Mouse (Mus musculus): ENCODE data around the gene Nfkbib.

The Nfkbib gene

DNA sequence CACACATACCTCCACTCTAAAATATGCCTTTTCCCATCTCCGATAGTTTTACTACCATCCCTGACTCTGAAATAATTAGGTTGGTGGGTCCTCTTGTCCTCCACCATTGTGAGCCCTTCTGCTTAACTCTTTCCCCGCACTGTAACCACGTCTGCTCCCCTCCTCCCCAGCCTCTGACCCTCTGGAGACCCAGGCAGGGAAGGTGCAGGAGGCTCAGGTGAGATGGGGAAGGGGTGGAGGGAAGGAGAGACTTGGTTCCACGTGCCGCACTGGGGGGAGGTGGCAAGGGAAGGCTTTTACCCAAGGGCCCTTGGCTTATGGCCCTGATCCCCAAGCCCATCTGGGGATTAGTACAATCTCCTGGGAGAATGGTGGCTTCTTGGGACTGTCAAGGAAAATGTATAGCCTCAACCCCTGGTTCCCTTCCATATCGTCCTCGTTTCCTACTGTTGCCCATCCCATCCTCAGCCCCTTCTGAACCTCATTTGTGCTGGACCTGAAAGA is at the start of gene Nfkbib:
Nfkbib (minus strand) TSS at position 51 of the 504 bp plus-strand sequence.
- DNase-seq (ENCODE audit: extremely low spot score): no peak

GRCm38 (mm10) chr7:28816920-28817319 is 49.6 kb upstream of the Nfkbib start:
- DNase-seq (ENCODE audit: extremely low spot score): no peak

DNA sequence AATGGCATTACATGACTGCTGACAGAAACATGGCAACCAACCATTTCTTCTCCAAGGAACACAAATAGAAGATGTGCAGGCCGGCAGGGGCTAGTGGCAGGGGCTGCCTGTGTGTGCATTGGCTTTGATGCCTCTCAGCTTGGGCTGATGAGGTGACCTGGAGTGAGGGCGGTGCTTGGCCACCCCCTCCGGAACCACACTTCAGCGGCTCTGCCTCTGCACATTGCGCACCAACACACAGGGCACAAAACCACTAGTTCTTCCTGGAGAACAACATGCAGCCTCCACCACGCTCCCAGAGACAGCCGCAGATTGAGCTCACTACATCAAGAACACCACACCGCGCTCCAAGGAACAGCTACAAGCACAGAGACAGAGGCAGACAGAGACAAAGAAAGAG is 48.9 kb upstream of the Nfkbib start:
- DNase-seq (ENCODE audit: extremely low spot score): no peak

DNA sequence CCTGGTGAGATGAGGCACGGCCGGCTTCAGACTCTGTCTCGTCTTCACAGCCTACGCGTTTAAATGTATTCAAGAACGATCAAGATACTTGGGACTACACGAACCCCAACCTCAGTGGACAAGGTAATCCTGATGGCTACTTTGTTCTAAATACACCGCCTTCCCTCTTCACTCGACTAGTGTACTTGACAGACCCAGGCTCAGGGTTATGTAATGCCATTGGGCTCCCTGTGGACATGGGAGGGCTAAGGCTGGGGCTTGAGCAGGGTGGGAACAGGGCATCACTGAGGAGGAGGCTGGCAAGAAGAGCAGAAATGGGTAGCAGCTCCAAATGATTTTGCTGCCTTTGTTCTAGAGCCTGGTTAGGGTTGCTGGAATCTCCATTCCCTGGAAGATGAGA is 47.9 kb upstream of the Nfkbib start:
- DNase-seq (ENCODE audit: extremely low spot score): no peak

DNA sequence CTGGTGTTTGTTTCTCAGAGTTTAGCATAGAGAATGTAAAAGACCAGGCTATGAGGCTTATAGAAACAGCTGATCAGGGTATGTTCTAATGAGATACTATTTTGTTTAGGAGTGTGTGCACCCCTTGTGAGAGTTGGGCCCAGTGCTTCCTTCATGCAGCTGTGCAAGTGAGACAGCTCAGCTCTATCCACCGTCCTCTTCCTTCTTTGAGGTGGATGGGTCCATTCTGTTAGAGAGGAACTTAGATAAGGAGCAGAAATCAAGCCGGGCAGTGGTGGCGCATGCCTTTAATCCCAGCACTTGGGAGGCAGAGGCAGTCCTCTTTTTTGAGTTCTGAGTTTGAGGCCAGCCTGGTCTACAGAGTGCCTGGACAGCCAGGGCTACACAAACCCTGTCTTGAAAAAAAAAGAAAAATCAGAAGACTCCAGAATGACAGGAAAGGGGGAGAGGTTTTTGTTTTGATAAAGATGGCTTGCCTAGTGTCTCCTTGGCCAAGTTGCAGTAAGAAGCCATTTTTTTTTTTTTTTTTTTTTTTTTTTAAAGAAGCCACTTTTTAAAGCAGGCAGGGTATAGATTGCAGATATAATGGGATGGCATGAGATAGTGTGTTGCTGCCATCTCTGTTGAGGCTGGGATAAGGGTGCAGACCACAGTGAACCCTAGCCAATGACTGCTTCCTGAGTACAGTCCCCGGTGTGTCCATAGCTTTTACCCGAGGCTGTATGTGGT is 47.2 kb upstream of the Nfkbib start:
- DNase-seq (ENCODE audit: extremely low spot score): no peak

- DNase-seq (ENCODE audit: extremely low spot score): no peak
Observed at GRCm38 (mm10) chr7:28812949-28813348, 45.6 kb upstream of the Nfkbib start.

- no peak for DNase-seq (ENCODE audit: extremely low spot score)
Observed at GRCm38 (mm10) chr7:28812436-28812835, 45.1 kb upstream of the Nfkbib start.

DNA sequence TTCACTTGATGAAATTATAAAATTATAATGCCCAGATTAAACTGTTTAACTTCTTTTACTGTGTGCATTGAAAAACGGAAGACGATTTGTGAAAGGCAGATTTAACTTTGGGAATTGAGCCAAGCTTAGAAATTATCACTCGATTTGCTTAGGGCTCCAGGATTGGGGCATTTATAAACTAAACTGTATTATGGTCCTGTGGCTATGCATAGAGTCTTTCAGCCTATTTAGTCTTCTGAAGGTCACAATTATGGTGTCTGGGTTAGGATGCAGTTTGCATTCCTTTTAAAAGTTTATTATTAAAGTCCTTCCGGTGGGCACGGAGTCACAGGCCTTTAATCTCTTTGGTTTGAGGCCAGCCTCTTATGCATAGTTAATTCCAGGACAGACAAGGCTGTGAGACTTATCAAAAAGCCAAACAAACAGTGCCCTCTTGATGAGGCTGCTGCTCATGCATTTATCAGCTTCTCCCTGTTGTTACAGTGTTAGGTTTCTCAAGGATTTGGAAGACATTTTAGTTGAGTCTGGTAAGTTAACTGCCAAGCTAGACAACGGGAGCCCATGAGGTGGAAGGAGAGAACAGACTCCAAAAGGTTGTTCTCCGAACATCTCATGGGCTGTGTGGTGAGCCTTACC is 44.4 kb upstream of the Nfkbib start:
- no peak for DNase-seq (ENCODE audit: extremely low spot score)

DNA sequence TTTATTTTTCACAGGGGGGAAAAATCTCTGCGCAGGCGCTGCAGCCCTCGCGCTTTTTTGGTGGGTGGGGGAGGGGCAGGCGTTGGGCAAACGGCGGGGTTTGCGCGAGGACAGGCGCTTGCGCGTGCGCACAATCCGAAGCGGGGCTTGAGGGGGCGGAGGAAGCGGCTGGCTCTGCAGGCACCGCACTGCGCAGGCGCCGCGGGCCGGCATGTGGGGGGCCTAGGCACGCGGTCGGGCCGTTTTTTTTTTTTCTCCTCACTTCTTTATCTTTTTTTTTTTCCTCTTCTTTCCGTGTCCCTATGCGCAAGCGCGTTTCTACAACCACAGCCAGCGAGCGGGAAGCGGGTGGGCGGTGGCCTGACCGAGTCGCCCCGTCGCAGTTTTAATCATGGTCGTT is 43.9 kb upstream of the Nfkbib start:
- peak; percentile 93 for DNase-seq (ENCODE audit: extremely low spot score)

- DNase-seq (ENCODE audit: extremely low spot score): peak; percentile 99
Observed at GRCm38 (mm10) chr7:28810107-28811066, 43.1 kb upstream of the Nfkbib start.

GRCm38 (mm10) chr7:28809401-28810089 is 42.2 kb upstream of the Nfkbib start:
- peak; percentile 83 for DNase-seq (ENCODE audit: extremely low spot score)

DNA sequence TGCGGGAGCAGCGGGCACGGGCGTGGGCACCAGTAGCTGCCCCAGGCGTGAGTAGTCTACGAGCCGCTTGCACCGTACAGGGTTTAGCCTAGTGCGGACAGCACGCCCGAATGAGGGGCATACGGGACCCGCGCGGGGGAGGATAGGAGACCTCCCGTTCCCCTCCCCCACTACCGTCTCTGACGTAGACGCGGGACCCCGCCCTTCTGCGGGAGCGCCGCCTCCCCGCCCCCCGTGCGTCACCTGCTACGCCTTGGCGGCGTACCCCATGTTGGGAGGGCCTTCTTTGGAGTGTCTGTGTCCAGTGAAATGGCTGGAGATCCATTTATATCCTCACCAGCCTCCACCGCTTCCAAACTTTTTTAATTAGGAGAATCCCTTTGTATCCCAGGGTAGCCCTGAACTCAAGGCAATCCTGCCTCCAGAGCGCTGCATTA is 41.7 kb upstream of the Nfkbib start:
- peak; percentile 96 for DNase-seq (ENCODE audit: extremely low spot score)

DNA sequence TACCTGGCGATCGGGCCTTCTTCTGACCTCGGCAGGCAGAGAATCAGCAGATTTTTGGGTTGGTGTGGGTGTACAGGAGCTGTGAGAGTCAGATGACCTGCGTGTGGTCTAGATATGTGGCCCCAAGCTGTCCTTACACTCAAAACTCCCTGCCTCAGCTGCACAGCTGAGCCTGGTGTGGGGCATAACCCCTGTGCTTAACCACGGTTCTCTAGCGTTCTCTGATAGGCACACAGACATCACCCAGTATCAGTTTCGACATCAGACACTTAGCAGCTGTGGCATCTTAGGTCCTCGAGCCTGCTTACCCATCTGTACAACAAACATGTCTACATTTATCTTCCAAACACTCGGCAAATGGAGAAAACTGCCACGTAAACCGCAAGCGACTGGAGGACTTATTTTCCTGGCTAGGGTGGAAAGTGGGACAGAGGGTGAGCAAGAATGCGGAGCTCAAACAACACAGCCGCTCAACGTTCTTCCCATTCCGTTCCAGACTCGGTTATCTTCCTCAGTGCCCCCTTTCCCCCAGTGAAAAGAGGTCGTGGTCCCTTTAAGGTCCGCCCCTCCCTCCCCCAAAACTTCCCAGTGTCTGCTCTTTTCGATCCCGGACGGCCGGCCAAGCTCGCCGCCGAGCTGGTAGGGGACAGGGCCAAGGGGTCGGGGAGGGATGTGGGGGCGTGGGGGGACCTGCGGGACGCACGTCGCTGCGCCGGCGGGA is 41.1 kb upstream of the Nfkbib start, which contains the start of gene Hnrnpl:
Hnrnpl (plus strand) TSS at position 321 of the 721 bp plus-strand sequence.
- DNase-seq (ENCODE audit: extremely low spot score): no peak

DNA sequence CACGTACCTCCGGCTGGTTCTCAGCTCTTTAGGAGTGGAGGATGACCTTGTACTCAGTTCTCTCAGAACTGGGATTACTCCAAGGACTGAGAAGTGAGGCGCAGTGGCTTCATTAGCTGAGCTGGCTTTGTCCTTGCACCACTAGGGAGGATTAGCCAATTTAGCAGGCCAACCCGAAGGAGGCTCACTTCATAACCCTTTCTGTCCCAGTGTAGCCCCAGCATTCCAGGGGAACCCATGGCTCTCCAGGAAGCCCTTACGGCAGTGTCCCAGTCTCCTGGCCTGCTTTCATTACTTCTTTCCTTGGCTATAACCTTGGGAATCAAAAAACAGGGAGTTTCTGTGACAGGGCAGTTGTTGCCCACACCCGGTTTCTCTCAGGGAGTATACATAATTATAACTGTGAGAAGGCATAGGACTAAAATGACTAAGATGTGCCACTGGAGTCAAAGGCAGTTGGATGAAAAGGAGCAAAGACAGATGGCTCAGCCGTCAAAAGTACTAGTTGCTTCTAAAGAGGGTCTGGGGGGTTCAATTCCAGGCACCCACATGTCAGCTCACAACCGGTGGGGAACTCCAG is 40.4 kb upstream of the Nfkbib start:
- no peak for DNase-seq (ENCODE audit: extremely low spot score)

DNA sequence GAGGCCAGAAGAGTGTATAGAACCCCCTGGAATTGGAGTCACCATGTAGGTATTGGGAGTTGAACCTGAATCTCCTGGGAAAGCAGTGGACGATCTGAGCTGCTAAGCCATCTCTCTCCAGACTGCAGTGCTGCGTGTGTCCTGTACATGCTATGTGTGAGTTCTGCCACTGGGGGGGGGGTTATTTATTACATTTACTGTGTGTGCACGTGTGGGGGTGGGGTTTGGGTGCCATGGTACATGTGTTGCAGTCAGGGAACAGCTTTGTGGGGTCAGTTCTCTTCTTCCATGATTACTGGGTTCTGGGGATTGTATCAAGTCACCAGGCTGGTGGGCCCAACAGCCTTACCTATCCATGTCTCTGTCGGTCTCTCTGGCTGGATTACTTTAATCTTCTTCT is 39.6 kb upstream of the Nfkbib start:
- DNase-seq (ENCODE audit: extremely low spot score): no peak

DNA sequence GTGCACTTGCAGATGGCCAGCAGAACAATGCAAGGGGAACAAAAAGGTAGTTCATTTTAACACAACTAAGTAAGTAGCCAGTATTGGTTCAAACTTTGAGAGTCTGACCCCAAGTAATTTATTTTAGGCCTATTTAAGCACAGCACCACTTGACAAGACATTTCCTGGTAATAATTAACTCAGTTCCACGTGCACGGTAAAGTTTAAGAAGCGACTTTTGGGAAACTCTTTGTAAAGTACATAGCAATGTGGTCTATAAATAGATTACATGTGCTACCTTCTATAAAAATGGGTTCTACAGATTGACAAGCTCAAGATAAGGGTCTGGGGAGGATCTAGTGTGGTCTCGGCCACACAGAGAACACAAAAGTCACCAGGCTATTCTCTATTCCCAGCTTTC is 36.4 kb upstream of the Nfkbib start:
- no peak for DNase-seq (ENCODE audit: extremely low spot score)

DNA sequence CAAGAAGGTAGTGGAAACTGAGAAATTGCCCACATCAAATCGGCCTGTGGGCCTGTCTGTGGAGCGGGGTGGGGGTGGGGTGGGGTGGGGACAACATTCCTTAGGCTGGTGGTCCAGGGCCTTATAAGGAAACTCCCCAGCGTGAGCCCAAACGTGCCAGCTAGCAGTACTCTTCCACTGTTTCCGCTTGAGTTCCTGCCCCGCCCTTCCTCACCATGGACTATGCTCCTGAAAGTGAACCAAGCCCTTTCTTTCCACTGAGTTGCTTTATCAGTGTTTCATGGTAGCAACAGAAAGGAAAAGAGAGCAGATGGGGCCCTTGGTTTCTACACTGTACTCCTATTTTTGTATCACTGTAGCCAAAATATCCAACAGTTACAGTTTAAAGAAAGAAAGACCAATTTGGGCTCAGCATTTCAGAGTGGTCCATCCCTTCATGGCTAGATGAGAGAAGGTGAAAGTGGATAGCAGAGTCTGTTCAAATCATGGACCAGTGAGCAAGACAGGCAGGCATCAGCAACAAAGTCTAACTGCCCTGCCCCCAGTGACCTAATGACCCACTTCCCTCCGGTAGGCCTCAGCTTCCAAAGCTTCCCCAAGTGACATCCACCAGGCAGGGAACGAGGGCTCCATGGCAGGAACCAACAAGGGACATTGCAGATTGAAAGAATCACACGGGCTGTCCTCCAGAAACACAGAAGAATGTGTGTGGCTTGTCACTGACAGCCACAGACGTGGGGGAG is 35.7 kb upstream of the Nfkbib start:
- peak; percentile 66 for DNase-seq (ENCODE audit: extremely low spot score)

DNA sequence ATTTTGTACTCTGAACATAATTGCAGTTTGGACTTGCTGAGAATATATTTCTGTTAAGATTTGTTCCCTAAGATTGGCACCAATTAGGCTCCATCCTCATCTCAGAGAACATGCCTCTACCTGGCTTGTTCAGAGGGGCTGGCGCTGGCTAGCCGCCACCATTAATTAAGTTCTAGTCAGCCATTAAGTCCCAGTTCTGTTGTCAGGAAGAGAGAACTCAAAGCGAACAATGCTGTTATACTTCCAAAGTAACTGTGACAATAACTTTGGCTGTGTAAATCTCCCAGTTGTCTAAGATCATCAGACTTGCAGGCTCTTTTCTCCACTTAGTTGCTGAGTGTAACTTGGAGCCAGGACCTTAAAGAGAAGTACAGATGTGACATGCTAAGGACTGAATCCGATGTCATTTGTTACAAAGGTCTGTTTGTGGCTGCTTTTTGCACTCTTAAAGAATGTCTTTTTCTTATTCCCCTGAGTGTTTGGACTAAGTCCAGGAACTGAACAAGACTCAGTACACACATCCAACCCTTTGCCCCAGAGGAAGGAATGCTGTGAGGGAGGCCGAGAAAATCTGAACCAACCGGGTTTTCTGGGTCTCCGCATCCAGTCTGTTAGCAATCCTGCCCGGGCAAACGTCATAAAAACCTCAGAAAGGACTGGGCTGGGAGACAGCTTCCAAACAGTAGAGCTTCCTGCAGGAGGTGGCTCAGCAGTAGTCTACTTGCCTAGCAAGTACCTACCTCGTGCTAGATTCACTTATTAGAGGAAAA is 34.8 kb upstream of the Nfkbib start:
- DNase-seq (ENCODE audit: extremely low spot score): peak; percentile 63

GRCm38 (mm10) chr7:28801451-28801850 is 34.1 kb upstream of the Nfkbib start:
- no peak for DNase-seq (ENCODE audit: extremely low spot score)
